Mouse (Mus musculus): Measurements from ENCODE around the gene Gal3st4.

Gal3st4 gene

DNA sequence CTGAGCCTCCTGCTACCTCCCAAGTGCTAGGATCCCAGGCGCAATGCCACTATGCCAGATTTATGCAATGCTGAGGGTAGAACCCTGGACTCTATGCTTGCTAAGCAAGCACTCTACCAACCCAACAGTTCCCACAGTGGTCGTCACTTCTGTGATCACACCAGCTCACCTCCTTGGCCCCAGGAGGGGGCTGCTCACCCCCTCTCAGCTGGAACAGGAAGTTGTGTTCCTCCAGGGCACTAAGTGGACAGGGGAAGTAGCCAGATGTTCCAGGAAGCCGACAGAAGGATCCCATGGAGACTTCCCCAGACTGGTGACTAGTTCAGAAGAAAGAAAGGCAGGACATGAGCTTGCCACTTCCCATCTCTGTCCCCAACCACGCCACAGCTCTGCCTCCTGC lies 10.6 kb downstream of the Gal3st4 start:
- no peak for DNase-seq (ENCODE audit: low spot score in 2 of 2)

DNA sequence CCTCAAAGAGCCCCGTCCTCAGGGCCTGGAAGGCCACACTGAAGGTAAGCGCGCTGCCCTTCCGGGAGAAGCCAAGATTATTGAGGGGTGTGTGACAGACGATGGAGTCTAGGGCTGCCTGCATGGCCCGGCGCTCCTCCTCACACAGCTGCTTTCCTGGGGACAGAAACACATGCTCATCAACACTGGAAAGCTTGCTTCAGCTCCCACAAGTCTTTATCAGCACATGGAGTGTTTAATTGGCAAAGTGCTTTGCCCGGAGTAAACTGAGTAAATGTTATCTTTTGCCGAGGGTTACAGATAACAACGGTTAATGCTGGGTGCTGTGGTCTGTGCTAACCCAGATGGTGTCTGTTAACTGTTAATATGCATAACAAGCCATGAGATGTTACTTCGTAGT lies 11.8 kb downstream of the Gal3st4 start:
- DNase-seq (ENCODE audit: low spot score in 2 of 2), result no peak

GRCm38 (mm10) chr5:138260051-138260450 lies 12.6 kb downstream of the Gal3st4 start:
- no peak for DNase-seq (ENCODE audit: low spot score in 2 of 2)

DNA sequence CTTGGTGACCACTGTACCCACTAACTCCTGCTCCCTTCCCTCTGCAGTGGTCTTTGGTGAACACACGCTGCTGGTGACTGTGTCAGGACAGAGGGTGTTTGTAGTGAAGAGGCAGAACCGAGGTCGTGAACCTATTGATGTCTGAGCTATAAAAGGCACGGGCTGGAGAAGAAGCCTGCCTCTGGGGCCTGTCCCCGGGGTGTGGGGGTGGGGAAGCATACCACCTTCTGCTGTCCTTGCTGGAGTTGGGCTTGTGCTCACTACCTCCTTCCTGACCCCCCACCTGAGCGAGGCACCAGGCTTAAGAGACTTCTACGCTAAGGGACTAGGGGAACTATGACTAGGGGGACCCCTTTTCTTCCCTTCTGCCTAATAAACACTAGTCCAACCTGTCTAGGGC lies 13.6 kb downstream of the Gal3st4 start:
- no peak for DNase-seq (ENCODE audit: low spot score in 2 of 2)

DNA sequence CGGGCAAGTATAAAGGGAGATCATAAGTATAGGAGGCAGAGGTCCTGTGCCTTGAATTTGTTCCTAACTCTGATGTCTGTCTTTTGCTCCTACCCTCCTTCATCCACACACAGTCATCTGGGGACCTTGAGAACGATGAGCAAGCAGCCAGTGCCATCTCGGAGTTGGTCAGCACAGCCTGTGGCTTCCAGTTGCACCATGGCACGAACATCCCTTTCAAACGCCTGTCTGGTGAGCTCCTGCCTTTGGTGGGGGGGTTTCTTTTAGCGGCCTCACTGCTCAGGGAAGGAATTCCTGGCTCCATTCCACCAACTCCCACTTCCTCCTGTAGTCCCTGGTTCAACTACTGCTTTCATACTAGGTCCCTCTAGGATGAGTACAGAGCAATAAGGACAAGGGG lies 14.1 kb downstream of the Gal3st4 start:
- DNase-seq (ENCODE audit: low spot score in 2 of 2), result no peak

DNA sequence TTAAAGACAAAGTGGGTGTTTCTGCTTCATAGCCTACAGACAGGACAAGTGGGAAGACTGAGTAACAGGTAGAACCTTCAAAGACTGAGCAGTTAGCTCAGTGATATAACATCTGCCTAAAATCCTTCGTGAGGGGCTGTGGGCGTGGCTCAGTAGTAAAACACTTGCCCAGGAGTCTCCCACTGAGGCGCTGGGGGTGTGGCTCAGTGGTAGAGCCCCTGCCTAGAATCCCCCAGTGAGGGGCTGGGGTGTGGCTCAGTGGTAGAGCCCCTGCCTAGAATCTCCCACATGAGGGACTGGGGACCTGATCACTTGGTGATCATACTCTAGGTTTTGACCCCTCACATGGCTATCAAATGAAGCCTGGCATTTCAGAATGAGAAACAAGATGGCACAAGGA lies 14.6 kb downstream of the Gal3st4 start:
- DNase-seq (ENCODE audit: low spot score in 2 of 2), result no peak

DNA sequence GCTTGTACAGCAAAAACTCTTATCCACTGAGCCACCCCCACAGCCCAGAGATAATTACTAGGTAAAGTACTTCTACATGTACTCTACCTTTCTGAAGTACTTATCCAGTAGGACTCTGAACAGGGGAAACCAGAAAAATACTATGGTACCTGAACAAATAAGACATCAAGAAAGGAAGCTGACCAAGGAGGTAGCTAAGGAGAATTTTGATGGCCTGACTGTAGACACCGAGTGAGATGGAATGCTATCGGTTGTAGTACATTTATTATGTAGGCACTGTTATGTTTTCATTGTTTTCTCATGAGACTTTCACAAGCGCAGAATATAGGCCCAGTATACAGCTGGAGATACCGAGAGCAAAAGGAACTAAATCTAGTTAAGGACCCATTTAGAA lies 15.1 kb downstream of the Gal3st4 start:
- DNase-seq (ENCODE audit: low spot score in 2 of 2), result no peak

GRCm38 (mm10) chr5:138256966-138257584 lies 15.6 kb downstream of the Gal3st4 start:
- no peak for DNase-seq (ENCODE audit: low spot score in 2 of 2)

GRCm38 (mm10) chr5:138256094-138256467 lies 16.6 kb downstream of the Gal3st4 start:
- no peak for DNase-seq (ENCODE audit: low spot score in 2 of 2)

- DNase-seq (ENCODE audit: low spot score in 2 of 2), result peak; percentile 96 to 97
Observed at GRCm38 (mm10) chr5:138255353-138256093, 17.1 kb downstream of the Gal3st4 start, which contains the start of gene Lamtor4. TSS of gene Lamtor4 (plus strand) at chr5:138255482.

DNA sequence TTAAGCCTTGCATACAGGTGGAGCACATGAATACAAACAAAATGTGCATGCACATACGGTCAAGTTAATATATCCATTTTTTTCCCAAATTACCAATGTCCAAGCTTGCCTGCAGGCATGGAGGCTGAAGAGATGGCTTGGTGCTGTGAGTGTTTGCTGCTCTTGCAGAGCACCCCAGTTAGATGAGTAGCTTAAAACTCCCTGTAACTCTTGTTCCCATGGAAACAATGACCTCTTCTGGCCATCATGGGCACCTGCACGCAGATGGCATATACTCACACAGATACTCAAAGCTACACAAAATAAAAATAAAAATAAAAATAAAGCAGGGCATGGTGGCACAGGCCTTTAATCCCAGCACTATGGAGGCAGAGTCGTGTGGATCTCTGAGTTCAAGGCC lies 19.6 kb downstream of the Gal3st4 start:
- no peak for DNase-seq (ENCODE audit: low spot score in 2 of 2)

DNA sequence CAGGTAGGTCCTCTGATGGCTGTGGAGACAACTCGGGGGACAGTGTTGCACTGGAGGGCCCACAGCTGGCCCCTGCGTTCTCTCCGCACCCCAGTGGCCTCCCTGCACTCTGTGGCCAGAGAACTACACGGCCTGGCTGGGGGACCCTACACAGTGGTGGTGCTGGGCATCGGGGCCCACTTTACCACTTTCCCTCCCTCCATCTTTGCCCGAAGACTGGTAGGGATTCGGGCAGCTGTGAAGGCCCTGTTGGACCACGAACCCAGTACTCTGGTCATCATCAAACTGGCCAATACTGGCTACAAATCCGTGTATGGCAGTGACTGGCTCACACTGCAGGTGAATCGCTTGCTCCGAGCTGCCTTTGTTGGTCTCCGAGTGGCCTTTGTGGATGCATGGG lies 21.5 kb downstream of the Gal3st4 start:
- no peak for DNase-seq (ENCODE audit: low spot score in 2 of 2)

DNA sequence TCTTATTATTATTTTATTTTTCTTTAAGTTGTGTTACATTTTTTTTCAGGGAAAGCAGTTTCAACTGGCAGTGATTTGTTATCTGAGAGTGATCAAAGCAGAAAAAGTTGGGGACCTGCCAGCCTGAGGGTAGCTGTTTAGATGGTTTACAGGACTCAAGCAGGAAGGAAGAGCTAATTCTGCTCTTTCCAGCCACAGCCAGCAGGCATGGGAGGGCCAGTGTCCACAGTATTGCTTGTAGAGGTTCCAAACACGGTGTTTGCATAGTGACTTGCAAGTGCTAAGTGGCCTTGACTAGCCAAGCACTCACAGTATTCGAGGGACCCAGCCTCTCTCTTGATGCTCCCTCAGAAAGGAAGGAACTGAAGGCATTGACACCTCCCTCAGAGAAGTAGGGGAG lies 31.1 kb downstream of the Gal3st4 start:
- DNase-seq (ENCODE audit: low spot score in 2 of 2), result no peak

DNA sequence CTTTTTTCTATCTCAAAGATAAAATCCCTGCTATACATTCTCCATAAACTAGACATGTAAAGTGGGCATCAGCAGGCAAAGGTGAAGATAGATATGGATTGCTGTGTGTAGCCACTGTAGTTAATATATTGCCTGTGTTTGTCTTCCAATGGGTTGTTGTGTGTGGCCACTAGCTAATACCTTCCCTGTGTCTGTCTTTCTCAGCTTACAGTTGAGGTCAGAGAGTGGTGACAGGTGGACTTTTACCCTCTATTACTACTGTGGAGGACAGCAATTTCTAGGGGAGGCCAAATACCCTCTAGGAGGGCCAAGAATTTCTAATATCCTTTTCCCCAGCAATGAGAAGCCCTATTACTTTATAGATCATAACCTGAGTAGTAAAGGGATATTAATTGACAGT lies 38.4 kb downstream of the Gal3st4 start:
- DNase-seq (ENCODE audit: low spot score in 2 of 2), result no peak

GRCm38 (mm10) chr5:138233778-138234177 lies 38.9 kb downstream of the Gal3st4 start:
- DNase-seq (ENCODE audit: low spot score in 2 of 2), result no peak

DNA sequence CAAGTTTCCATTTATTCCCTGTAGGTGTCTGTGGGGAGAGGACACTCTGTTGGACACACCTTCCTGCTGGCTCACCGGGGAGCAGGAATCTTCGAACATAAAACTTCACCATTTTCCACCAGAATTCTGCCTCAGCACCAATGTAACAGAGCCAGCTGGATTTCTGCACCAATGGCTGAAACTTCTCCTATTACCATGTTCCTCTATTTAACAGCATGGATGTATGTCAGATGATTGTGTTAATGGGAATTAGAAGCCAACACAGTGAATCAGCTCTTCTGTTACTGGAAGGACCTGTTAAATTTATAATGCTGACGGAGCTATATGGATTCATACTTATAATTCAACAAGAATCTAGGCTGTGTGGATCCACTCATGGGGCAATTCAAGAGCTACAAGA lies 43.1 kb downstream of the Gal3st4 start:
- DNase-seq (ENCODE audit: low spot score in 2 of 2), result no peak

GRCm38 (mm10) chr5:138228026-138228425 lies 44.6 kb downstream of the Gal3st4 start:
- DNase-seq (ENCODE audit: low spot score in 2 of 2), result peak; percentile 7 to 11

- no peak for DNase-seq (ENCODE audit: low spot score in 2 of 2)
Observed at GRCm38 (mm10) chr5:138227367-138227766, 45.3 kb downstream of the Gal3st4 start.

DNA sequence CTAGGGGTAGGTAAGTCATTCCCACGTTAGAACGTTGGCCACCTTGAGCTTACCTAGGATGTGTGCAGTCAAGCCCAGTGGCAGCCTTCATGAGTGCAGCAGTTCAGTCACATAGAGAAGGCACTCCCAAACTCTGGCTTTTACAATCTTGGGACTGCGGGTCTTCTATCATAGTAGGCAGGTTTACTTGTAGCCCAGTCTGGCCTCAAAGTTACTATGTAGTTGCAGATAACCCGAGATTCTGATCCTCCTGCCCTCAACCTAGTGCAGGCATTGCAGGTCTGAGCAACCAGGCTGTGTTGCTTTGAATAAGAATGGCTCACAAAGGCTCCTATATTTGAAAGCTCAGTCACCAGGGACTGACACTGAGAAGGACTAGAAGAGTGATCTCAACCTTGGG lies 46.1 kb downstream of the Gal3st4 start:
- DNase-seq (ENCODE audit: low spot score in 2 of 2), result no peak

DNA sequence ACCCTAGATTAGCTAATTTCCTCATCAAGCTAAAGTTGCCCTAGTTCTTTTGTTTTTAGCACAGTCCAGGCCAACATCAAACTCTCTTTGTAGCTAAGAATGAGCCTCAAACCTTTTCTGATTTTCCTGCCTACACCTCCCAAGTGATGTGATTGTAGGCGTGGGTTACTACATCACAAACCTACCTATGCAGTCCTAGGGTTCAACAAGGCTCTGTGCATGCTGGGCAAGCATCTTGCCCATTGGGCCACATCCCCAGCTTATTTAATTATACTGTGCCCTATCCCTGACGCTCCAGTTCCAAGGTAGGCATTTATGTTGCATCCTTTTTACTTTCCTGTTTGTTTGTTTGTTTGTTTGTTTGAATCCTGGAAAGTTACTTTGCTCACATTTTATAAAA lies 46.9 kb downstream of the Gal3st4 start, which contains the start of gene Nxpe5:
Gene Nxpe5 (plus strand): TSS at position 199 of the 400 bp plus-strand sequence.
- no peak for DNase-seq (ENCODE audit: low spot score in 2 of 2)

DNA sequence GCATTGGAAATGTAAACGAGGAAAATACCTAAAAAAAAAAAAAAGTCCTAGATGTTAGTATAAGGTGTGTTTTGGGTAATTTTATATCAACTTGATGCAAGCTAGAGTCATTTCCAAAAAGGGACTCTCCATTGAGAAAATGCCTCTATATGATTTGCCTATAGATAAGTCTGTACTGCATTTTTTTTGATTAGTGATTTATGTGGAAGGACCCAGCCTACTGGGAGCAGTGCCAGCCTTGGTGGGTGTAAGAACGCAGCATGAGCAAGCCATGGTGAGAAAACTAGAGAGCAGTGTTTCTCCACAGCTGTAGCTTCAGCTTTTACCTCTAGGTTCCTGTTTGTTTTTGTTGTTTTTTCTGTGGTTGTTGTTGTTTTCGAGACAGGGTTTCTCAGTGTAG lies 49.4 kb downstream of the Gal3st4 start:
- peak; percentile 31 to 41 for DNase-seq (ENCODE audit: low spot score in 2 of 2)

- DNase-seq (ENCODE audit: low spot score in 2 of 2), result peak; percentile 85 to 90
Observed at GRCm38 (mm10) chr5:138222111-138222510, 50.5 kb downstream of the Gal3st4 start.

GRCm38 (mm10) chr5:138219864-138220263 lies 52.8 kb downstream of the Gal3st4 start:
- no peak for DNase-seq (ENCODE audit: low spot score in 2 of 2)

Measured in right cerebral cortex, adult 2 months (tissue).